Mouse (Mus musculus) lung, embryonic 15.5 days (tissue): ENCODE measurements around the gene Pnpt1. TPM values are rescaled to one million over a fixed set of nuclear protein-coding genes. Genes with fewer than 3 reads are reported as not detected.
A peak's percentile ranks its signal among the peaks of the same experiment; 100 is the strongest.

ENCODE experiments used
- ATAC-seq: fragments of 200-750 bp; cut with Nextera tagmentation; 2 replicates; pipeline ENCODE4 v1.8.0; 2017; ENCODE audit warnings: moderate number of reproducible peaks, borderline replicate concordance; ENCODE audit not compliant: low FRiP score, low TSS enrichment; ENCODE audit errors: extremely low read depth
- H3K27ac ChIP-seq: fragments of 300-500 bp; sonication (generic); 2 replicates; pipeline ENCODE4 v1.5.1; 2015; ENCODE audit warnings: moderate library complexity, mild to moderate bottlenecking, inconsistent platforms
- H3K27me3 ChIP-seq: fragments of 300-500 bp; sonication (generic); 2 replicates; pipeline ENCODE4 v1.6.1; 2015; ENCODE audit warnings: inconsistent platforms
- H3K36me3 ChIP-seq: fragments of 300-500 bp; sonication (generic); 2 replicates; pipeline ENCODE4 v1.6.1; 2015; ENCODE audit warnings: inconsistent platforms
- H3K4me1 ChIP-seq: fragments of 300-500 bp; sonication (generic); 2 replicates; pipeline ENCODE4 v1.6.1; 2015; ENCODE audit warnings: inconsistent platforms
- H3K4me2 ChIP-seq: fragments of 300-500 bp; sonication (generic); 2 replicates; pipeline ENCODE4 v1.6.1; 2015; ENCODE audit warnings: inconsistent platforms, mild to moderate bottlenecking, moderate library complexity
- H3K4me3 ChIP-seq: fragments of 300-500 bp; sonication (generic); 2 replicates; pipeline ENCODE4 v1.5.1; 2015; ENCODE audit warnings: mild to moderate bottlenecking, inconsistent platforms
- H3K9ac ChIP-seq: fragments of 300-500 bp; sonication (generic); 2 replicates; pipeline ENCODE4 v1.6.1; 2015; ENCODE audit warnings: inconsistent platforms
- H3K9me3 ChIP-seq: fragments of 300-500 bp; sonication (generic); 2 replicates; pipeline ENCODE4 v1.6.1; 2016; ENCODE audit warnings: inconsistent platforms
- WGBS: fragments of 180-500 bp; shearing (Covaris S2); methylation state at CpG from one replicate; pipeline ENCODE4 v1.1.7; 2015; 5-methylcytosine and 5-hydroxymethylcytosine counted together
- polyA plus RNA-seq: library from polyadenylated mRNA; unstranded; fragments of >200 nt; fragmentation: Nextera tagmentation; extraction: Ambion mirVana; gene quantifications from 2 replicates; pipeline ENCODE4 v1.2.1, GENCODE M21; 2015

Gene Pnpt1
- 35.8 and 41.1 TPM in 2 replicates for polyA plus RNA-seq

DNA sequence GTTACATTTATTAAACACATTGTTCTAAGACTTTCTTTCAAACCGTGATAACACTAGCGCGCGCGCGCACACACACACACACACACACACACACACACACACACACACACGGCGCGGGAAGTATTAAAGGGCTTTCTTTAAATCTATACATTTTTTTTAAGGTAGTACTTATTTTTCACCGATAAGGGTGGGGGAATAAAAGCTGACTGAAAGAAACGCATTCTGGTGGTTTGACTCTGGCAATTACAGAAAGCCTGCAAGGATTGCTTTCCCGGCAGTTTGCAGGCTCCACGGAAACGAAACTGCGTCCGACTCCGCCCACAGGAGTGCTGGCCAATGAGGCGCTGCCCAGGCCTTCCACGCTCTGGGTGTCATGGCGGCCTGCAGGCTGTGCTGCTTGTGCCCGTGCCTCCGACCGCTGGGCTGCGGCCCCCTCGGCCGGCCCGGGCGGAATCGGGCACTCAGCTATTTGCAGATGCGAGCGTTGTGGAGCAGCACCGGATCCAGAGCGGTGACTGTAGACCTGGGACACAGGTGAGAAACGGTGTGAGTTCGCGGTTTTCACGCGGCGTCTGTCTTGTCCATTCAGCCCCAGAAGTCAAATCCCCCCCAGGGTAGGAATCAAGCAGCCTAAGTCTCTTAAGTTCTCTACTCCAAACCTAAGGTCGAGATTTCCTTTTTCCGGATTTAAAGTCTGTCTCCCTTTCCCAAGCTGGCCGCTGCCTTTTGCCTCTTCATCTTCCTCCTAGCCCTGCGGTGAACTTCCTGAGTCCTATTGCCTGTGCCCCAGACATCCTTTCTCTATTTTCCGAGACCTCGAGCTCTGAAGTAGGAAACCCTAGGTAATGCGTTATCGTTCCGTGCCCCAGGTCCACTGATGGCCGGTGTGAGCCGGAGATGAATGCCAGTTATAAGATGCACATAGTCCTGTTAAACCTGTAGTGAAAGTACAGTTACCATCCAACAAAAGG lies at the start of gene Pnpt1:
Pnpt1 (plus strand) TSS at position 360 of the 971 bp plus-strand sequence.
- Histone ChIP-seq H3K36me3 (peaks cover 12% of the 10 kb centered on the region), H3K4me1 (peaks cover 4% of the 10 kb centered on the region; the same call in 1 of the 2 replicates), H3K4me3 (peak within 1 kb of the TSS; percentile 88), H3K27ac (peak within 1 kb of the TSS; percentile 75), H3K9ac (peak within 1 kb of the TSS; percentile 90), H3K9me3 (no peaks in the 10 kb centered on the region), H3K27me3 (no peaks in the 10 kb centered on the region), H3K4me2 (peak within 1 kb of the TSS; percentile 65)
- peak; percentile 100 for ATAC-seq
- WGBS, result 4% methylated on average over 50 of the region's 50 CpGs

- no peaks in the 10 kb centered on the region for H3K4me1 ChIP-seq
- H3K4me2 ChIP-seq, result no peak overlapping the region
- H3K27me3 ChIP-seq, result no peaks in the 10 kb centered on the region
- H3K4me3 ChIP-seq, result no peak overlapping the region
- no peak overlapping the region for H3K9ac ChIP-seq
- no peak overlapping the region for H3K27ac ChIP-seq
- 79% methylated on average over 2 of the region's 2 CpGs for WGBS
- H3K9me3 ChIP-seq, result no peaks in the 10 kb centered on the region
- ATAC-seq, result no peak
- H3K36me3 ChIP-seq, result no peaks in the 10 kb centered on the region
Observed at GRCm38 (mm10) chr11:29092403-29092802, 38.1 kb upstream of the Pnpt1 start.

- Histone ChIP-seq H3K4me1 (no peaks in the 10 kb centered on the region), H3K9me3 (no peaks in the 10 kb centered on the region), H3K4me3 (no peak overlapping the region), H3K27me3 (no peaks in the 10 kb centered on the region), H3K36me3 (no peaks in the 10 kb centered on the region), H3K4me2 (no peak overlapping the region), H3K9ac (no peak overlapping the region), H3K27ac (no peak overlapping the region)
- no peak for ATAC-seq
- WGBS, result 51% methylated on average over 2 of the region's 2 CpGs
Observed at GRCm38 (mm10) chr11:29098926-29099325, 31.6 kb upstream of the Pnpt1 start.

- no peaks in the 10 kb centered on the region for H3K9me3 ChIP-seq
- peak overlapping the region; percentile 90 for H3K9ac ChIP-seq
- 60% methylated on average over 11 of the region's 11 CpGs for WGBS
- 0 out of 2 replicates have a peak overlapping the region, but pooled peaks have one; percentile 75 for H3K27ac ChIP-seq
- H3K27me3 ChIP-seq, result no peaks in the 10 kb centered on the region
- ATAC-seq, result peak; percentile 53
- peaks cover 4% of the 10 kb centered on the region; the same call in 1 of the 2 replicates for H3K4me1 ChIP-seq
- peaks cover 11% of the 10 kb centered on the region for H3K36me3 ChIP-seq
- peak overlapping the region; percentile 88 for H3K4me3 ChIP-seq
- H3K4me2 ChIP-seq, result peak overlapping the region; percentile 65
Observed at GRCm38 (mm10) chr11:29129862-29130384, 621 bp upstream of the Pnpt1 start.

DNA sequence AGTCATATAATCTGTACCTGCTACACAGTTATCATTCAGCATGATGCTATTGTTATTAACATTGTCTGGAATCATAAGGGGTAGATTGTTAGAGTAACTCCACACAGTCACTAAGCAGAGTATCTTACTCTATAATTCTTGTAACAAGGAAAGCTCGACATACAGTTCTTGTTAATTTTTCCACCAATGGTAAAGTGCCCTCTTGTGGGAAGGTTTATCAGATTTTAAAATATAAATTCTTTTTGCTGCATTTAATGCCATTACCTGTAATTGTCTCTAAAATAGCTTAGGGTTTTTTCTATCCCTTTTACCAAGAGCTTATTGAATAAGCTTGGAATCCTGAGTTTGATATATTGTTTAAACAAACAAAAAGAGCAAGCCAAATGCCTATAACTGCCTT lies 10.1 kb downstream of the Pnpt1 start:
- Histone ChIP-seq H3K9me3 (no peaks in the 10 kb centered on the region), H3K4me1 (no peaks in the 10 kb centered on the region), H3K36me3 (peaks cover 37% of the 10 kb centered on the region), H3K9ac (no peak overlapping the region), H3K4me2 (no peak overlapping the region), H3K27ac (no peak overlapping the region), H3K27me3 (no peaks in the 10 kb centered on the region), H3K4me3 (no peak overlapping the region)
- WGBS, result 51% methylated on average over 1 of the region's 1 CpGs
- no peak for ATAC-seq

DNA sequence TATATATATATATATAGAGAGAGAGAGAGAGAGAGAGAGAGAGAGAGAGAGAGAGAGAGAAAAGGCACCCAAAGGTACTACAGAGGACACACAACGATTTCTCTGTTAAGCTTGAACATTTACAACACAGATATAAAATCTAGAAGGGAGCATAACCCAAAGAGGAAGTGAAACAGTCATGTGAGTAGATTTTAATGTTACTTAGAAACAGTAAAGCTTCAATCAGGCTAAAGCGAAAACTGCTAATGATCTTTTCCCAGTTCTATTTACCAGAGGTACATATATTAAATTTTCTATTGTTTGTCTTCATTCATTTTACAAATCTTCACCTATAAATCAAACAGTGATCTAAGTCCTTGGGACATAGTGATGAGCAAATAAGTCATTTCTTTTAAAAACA lies 18.4 kb downstream of the Pnpt1 start:
- H3K9ac ChIP-seq, result no peak overlapping the region
- no peaks in the 10 kb centered on the region for H3K4me1 ChIP-seq
- WGBS, result 83% methylated on average over 2 of the region's 2 CpGs
- no peak overlapping the region for H3K27ac ChIP-seq
- H3K27me3 ChIP-seq, result no peaks in the 10 kb centered on the region
- H3K4me2 ChIP-seq, result no peak overlapping the region
- ATAC-seq, result no peak
- peaks cover 35% of the 10 kb centered on the region for H3K36me3 ChIP-seq
- no peak overlapping the region for H3K4me3 ChIP-seq
- no peaks in the 10 kb centered on the region for H3K9me3 ChIP-seq

DNA sequence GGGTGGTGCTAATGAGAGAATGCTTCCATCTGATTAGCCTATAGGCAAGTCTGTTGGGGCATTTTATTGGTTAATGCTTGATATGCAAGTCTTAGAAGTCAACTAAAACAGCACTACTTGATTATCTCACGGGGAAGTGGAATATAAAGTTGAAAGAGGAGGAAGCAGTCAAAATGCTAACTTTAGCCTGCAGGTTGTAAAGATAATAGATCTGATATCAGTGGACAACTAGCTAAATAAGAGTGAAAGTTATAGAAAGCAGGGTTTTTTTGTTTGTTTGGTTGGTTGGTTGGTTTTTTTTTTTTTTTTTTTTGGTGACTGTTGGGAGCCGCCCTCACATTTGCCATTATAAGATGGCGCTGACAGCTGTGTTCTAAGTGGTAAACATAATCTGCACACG lies 33.0 kb downstream of the Pnpt1 start:
- peaks cover 18% of the 10 kb centered on the region for H3K36me3 ChIP-seq
- no peak for ATAC-seq
- 93% methylated on average over 4 of the region's 4 CpGs for WGBS
- no peaks in the 10 kb centered on the region for H3K27me3 ChIP-seq
- no peaks in the 10 kb centered on the region for H3K9me3 ChIP-seq
- H3K4me3 ChIP-seq, result no peak overlapping the region
- H3K27ac ChIP-seq, result no peak overlapping the region
- H3K4me1 ChIP-seq, result no peaks in the 10 kb centered on the region
- no peak overlapping the region for H3K4me2 ChIP-seq
- no peak overlapping the region for H3K9ac ChIP-seq

DNA sequence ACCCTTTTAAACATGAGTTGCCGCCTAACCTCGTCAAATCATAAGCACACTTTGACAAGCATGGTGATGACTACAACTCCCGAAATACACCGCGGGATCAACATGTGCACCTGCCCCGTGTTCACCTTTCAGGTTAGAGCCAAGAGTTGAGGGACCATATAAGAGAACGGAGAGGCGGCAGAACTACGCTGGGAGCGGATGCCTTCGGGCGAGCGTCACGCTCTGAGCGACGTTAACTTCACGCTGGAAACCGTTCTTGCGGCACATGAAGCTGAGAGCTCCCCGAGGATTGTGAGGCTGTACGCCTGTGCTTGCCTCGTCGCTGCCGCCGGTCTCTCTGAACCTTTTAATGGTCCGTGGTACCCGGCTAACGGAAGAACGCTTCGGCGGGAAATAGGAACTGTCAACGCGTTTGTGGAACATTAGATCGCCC lies 41.4 kb downstream of the Pnpt1 start:
- Histone ChIP-seq H3K36me3 (no peaks in the 10 kb centered on the region), H3K4me1 (peaks cover 7% of the 10 kb centered on the region), H3K27me3 (no peaks in the 10 kb centered on the region), H3K9ac (peak overlapping the region; percentile 58), H3K27ac (peak overlapping the region; percentile 96), H3K4me2 (peak overlapping the region; percentile 81), H3K4me3 (peak overlapping the region; percentile 98), H3K9me3 (no peaks in the 10 kb centered on the region)
- under 1% methylated on average over 34 of the region's 34 CpGs for WGBS
- ATAC-seq, result peak; percentile 24

DNA sequence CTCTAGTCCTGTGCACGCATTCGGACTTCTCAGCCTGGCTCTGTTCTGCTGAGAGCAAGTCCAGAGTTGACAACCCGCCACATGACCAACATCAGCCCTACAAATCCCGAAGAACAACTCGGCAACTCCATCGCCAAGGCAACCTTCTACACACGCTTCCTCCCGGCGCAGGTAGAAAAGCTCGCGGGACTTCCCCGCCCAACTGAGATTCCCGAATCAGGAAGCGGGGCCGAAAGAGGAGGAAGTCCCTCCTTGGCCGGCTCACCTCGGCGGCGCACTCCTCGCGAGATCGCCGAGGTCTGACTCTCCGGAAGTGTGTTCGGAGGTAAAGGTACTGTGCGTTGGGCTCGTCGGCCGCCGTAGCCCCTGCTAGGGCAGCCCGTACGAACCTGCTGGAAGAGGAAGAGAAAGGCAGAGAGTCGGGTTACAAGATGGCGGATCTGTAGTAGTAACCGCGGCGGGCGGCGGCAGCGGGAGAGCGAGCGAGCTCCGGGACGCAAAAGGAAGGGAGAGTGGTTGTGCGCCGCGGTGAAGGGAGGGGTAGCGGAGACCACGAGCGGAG lies 42.1 kb downstream of the Pnpt1 start, which contains the start of gene Ppp4r3b:
Ppp4r3b (plus strand) TSS at position 328 of the 562 bp plus-strand sequence.
- WGBS, result 1% methylated on average over 50 of the region's 50 CpGs
- peak; percentile 97 for ATAC-seq
- H3K4me1 ChIP-seq, result peaks cover 7% of the 10 kb centered on the region
- H3K4me3 ChIP-seq, result peak within 1 kb of the TSS; percentile 98
- H3K27ac ChIP-seq, result peak within 1 kb of the TSS; percentile 96
- H3K4me2 ChIP-seq, result peak within 1 kb of the TSS; percentile 81
- no peaks in the 10 kb centered on the region for H3K9me3 ChIP-seq
- H3K27me3 ChIP-seq, result no peaks in the 10 kb centered on the region
- H3K36me3 ChIP-seq, result no peaks in the 10 kb centered on the region
- peak within 1 kb of the TSS; percentile 98 for H3K9ac ChIP-seq

DNA sequence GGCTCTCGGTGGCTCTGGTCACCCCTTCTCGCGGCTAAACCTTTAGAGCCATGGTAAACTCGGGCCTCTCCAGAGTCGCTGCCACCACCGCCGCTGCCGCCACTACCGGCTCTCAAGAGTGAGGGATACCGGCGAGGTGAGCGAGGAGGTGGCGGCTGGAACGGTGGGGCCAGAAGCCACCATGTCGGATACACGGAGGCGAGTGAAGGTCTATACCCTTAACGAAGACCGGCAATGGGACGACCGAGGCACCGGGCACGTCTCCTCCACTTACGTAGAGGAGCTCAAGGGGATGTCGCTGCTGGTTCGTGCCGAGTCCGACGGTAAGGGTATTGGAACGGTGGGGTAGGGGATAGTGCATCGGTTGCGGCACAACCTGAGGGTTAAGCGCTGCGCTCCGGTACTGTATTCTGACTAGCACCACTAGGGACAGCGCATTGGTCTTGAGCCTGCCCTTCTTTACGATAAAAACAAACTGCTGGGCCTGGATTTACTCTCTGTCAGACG lies 42.6 kb downstream of the Pnpt1 start:
- Histone ChIP-seq H3K36me3 (no peaks in the 10 kb centered on the region), H3K9ac (peak overlapping the region; percentile 98), H3K4me2 (peak overlapping the region; percentile 65), H3K4me1 (peaks cover 7% of the 10 kb centered on the region), H3K9me3 (no peaks in the 10 kb centered on the region), H3K27me3 (no peaks in the 10 kb centered on the region), H3K27ac (peak overlapping the region; percentile 96), H3K4me3 (peak overlapping the region; percentile 98)
- under 1% methylated on average over 38 of the region's 38 CpGs for WGBS
- peak; percentile 75 for ATAC-seq

- 2% methylated on average over 13 of the region's 13 CpGs for WGBS
Observed at GRCm38 (mm10) chr11:29173706-29174436, 43.3 kb downstream of the Pnpt1 start.

More at GRCm38 (mm10) chr11:29173706-29174436, 43.3 kb downstream of the Pnpt1 start:
- Histone ChIP-seq H3K27me3 (no peaks in the 10 kb centered on the region), H3K9me3 (no peaks in the 10 kb centered on the region), H3K4me2 (peak overlapping the region; percentile 65), H3K4me3 (peak overlapping the region; percentile 98), H3K27ac (peak overlapping the region; percentile 96), H3K9ac (peak overlapping the region; percentile 98), H3K36me3 (0 out of 2 replicates have a peak, but pooled peaks cover 1% of the 10 kb centered on the region), H3K4me1 (peaks cover 7% of the 10 kb centered on the region)
- no peak for ATAC-seq
